27 mouse cellular contexts compared by ENCODE assay signal in the genomic region with DNA sequence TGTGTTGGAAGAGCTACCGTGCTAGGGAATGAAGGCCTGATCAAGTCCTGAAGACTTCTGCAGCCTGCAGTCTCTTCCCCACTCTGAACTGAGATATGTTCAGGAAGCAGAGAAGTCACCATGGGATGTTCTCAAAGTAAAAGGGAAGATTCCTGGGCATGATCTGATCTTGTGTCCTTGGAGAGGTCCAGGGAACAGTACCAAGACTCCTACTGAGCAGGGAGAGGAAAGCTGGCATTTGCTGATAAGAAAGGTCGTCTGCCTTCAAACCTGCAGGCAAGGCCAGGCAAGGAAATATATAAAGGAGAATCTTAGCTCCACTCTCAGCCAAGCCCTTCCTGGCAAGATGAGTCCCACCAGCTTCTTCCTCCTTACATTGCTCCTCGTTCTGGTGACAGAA. TPM values are rescaled to one million over a fixed set of nuclear protein-coding genes. Genes with fewer than 3 reads are reported as not detected.
"Had no signal": no experiment of that assay in that cellular context is flagged by ENCODE, and none has a peak within 500 bp of the region (broad histone marks: within the 10 kb centered on the region; RNA-seq: fewer than 3 reads in every experiment).

Gene Svs5, plus strand, starts transcription at position 301 of the 400 bp plus-strand sequence.

RNA-seq across cellular contexts. Expression of gene Svs5, which starts in this region (rescaled TPM):
- polyA plus RNA-seq: heart, embryonic 10.5 days; heart, embryonic 11.5 days; heart, embryonic 12.5 days; heart, embryonic 13.5 days; heart, embryonic 14.5 days; heart, embryonic 15.5 days; heart, embryonic 16.5 days; heart, postnatal 0 days; hindbrain, embryonic 10.5 days; hindbrain, embryonic 11.5 days; hindbrain, embryonic 12.5 days; hindbrain, embryonic 13.5 days; hindbrain, embryonic 14.5 days; hindbrain, embryonic 15.5 days; hindbrain, embryonic 16.5 days; hindbrain, postnatal 0 days; inflammation-experienced regulatory T-cells, adult 6 months; intestine, embryonic 14.5 days; intestine, embryonic 15.5 days; intestine, embryonic 16.5 days; intestine, postnatal 0 days; kidney, adult 2 months; kidney, embryonic 14.5 days; kidney, embryonic 15.5 days; kidney, embryonic 16.5 days; kidney, postnatal 0 days; large intestine, adult 2 months had no signal
